Mouse (Mus musculus): Measurements from ENCODE around the gene Numa1. TPM values are rescaled to one million over a fixed set of nuclear protein-coding genes. Genes with fewer than 3 reads are reported as not detected.
"Not testable (repeated sequence)": the region's sequence is repeated elsewhere in the genome, so short reads cannot be mapped to it uniquely, and the experiment has no call there.

The Numa1 gene
- polyA plus RNA-seq, 1 experiment = 71.4 TPM

DNA sequence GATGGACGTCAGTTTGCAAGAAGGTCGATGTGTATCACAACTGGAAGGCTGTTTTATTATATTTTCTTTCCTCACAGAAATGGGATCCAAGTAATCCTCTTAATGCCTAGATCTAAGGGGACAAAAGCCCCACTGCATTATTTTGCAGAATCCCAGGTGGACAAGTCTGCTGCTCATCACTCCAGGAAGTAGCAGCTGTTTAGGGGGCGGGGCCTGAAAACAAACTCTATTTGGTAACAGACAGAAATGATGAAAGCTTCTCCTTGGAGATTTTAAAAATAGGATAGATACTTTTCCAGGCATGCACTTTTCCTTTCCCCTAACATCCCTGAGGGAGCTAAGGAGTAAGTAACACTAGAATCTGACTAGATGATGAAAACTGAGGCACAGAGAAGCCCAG is 103.4 kb downstream of the Numa1 start:
- no peak for DNase-seq (ENCODE audit: low read depth)

DNA sequence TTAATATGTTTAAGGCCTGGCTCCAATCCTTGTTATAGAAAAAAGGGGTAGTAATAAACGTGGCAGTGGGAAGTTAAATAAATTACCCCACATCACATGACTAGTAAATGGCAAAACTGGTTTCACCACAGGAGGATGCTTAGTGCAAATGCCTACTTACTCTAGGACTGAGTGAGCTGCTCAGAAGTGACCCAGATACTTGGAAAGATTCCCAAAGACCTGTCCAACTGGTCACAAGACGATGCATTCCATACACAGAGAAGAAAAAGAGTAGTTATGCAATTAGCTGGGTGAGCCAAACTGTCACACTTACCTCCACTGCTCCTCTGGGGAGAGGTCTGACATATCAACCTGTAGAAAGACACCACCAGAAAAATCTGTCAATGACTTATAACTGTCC is 108.4 kb downstream of the Numa1 start:
- DNase-seq (ENCODE audit: low read depth) = peak; percentile 40

DNA sequence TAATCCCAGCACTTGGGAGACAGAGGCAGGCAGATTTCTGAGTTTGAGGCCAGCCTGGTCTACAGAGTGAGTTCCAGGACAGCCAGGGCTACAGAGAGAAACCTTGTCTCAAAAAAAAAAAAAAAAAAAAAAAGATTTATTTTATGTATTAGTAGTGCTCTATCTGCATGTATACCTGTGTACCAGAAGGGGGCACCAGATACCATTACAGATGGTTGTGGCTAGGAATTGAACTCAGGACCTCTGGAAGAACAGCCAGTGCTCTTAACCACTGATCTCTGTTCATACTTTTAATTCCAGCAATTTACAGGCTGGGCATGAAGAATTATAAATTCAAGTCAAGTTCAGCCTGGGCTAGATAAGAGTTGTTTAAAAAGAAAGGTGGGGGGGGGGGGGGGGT is 114.6 kb downstream of the Numa1 start:
- not testable (repeated sequence) for DNase-seq (ENCODE audit: low read depth)

DNA sequence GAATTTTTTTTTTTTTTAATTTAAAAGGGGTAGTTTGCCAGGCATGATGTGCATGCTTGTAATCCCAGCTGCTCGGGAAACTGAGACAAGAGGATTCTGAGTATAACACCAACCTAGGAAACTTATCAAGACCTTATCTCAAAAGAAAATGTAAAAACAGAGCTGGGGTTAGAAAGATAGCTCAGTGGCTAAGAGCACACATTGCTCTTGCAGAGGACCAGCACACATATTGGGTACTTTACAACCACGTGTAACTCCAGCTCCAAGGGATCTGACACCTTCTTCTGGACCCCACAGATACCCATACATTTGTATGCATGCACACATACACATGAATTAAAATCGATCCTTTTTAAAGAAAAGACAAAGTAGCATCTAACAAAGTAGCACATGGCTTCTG is 127.4 kb downstream of the Numa1 start:
- DNase-seq (ENCODE audit: low read depth) = no peak

DNA sequence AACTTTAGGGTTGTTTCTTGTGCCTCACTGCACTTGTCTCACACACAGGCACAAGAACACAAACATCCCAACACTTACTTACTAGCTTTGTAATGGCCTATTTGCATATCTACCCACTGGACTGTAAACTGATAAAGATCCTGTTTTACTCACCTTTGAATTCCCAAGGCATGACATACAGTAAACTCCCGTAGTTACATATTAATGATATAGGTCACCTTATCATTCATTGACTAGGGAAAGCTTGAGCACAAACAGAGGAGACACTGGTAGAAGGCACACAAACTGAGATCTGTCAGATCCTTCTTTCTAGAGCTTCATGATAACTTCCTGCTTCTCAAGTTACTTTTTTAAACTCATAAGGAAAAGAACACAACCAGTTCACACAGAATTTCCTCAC is 128.3 kb downstream of the Numa1 start:
- DNase-seq (ENCODE audit: low read depth) = no peak

DNA sequence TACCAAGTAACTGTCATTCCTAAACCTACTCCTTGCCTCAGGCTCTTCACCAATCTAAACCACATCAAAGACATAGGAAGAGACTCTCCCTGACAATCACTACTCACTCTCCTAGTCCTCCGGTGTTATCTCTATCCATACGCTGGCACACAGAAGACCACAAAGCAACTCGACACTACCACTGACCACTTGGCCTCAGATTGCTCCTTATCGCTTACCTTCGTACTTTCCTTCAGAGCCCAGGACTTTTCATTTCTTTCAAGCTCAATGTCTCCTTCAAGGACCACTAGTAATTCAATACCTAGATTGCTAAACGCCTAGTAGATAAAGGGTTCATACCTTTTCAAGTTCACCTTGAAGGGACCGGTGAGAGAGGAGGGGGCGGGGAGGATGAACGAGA is 130.0 kb downstream of the Numa1 start:
- no peak for DNase-seq (ENCODE audit: low read depth)

Other genes starting within 250 kb of the Numa1 start
- gene Phox2a, start 115.8 kb upstream of the Numa1 start, polyA plus RNA-seq (2012; rRNA removed) = 0.11 TPM in 1 of 2 replicates, not detected in the other
- 70.0 and 73.6 TPM in 2 replicates for gene Inppl1, start 95.9 kb upstream of the Numa1 start, polyA plus RNA-seq (2012; rRNA removed)
- 54.9 and 84.6 TPM in 2 replicates for gene Folr2, start 76.9 kb upstream of the Numa1 start, polyA plus RNA-seq (2012; rRNA removed)
- 34.0 and 53.7 TPM in 2 replicates for gene Anapc15, start 70.4 kb upstream of the Numa1 start, polyA plus RNA-seq (2012; rRNA removed)
- gene Folr1, start 63.3 kb upstream of the Numa1 start, polyA plus RNA-seq (2012; rRNA removed) = 48.0 and 81.3 TPM in 2 replicates
- 318 and 389 TPM in 2 replicates for gene Lamtor1, start 28.2 kb upstream of the Numa1 start, polyA plus RNA-seq (2012; rRNA removed)
- gene Tomt, start 27.8 kb upstream of the Numa1 start, polyA plus RNA-seq (2012; rRNA removed) = 1.3 and 2.0 TPM in 2 replicates
- gene Lrrc51, start 216 bp upstream of the Numa1 start, polyA plus RNA-seq (2012; rRNA removed) = 53.1 and 61.5 TPM in 2 replicates
- 13.5 and 19.7 TPM in 2 replicates for gene Il18bp, start 84.6 kb downstream of the Numa1 start, polyA plus RNA-seq (2012; rRNA removed)
- gene Rnf121, start 131.4 kb downstream of the Numa1 start, polyA plus RNA-seq (2012; rRNA removed) = 59.9 and 61.7 TPM in 2 replicates
- 14.4 and 17.2 TPM in 2 replicates for gene Xndc1, start 131.4 kb downstream of the Numa1 start, polyA plus RNA-seq (2012; rRNA removed)
- 2.7 and 3.0 TPM in 2 replicates for gene Xntrpc, start 131.6 kb downstream of the Numa1 start, polyA plus RNA-seq (2012; rRNA removed)
- gene Trpc2, start 149.0 kb downstream of the Numa1 start, polyA plus RNA-seq (2012; rRNA removed) = not detected in 2 replicates
- 0.43 TPM in 1 of 2 replicates, not detected in the other for gene Art1, start 167.6 kb downstream of the Numa1 start, polyA plus RNA-seq (2012; rRNA removed)
- gene Art5, start 175.4 kb downstream of the Numa1 start, polyA plus RNA-seq (2012; rRNA removed) = 0.15 and 0.66 TPM in 2 replicates
- gene Chrna10, start 182.7 kb downstream of the Numa1 start, polyA plus RNA-seq (2012; rRNA removed) = 0.05 and 0.08 TPM in 2 replicates